Mouse (Mus musculus) fibroblast of lung, adult 2 months (primary cell): ENCODE measurements around the gene Adarb2.

Experiments
- DNase-seq: peaks from one replicate; pipeline ENCODE4 v3.0.0-alpha.2; 2011; ENCODE audit warnings: low read depth

The Adarb2 gene

GRCm38 (mm10) chr13:8487756-8488434 is 285.2 kb downstream of the Adarb2 start:
- DNase-seq = no peak

- DNase-seq = no peak
These were observed 290.7 kb downstream of the Adarb2 start for GRCm38 (mm10) chr13:8493363-8493762.

- DNase-seq = no peak
These were observed 296.9 kb downstream of the Adarb2 start for GRCm38 (mm10) chr13:8499551-8499950.

- DNase-seq = no peak
These were observed 308.6 kb downstream of the Adarb2 start for GRCm38 (mm10) chr13:8511069-8511817.

- DNase-seq = no peak
These were observed 313.5 kb downstream of the Adarb2 start for GRCm38 (mm10) chr13:8515979-8516715.

- no peak for DNase-seq
These were observed 316.5 kb downstream of the Adarb2 start for GRCm38 (mm10) chr13:8519204-8519603.

- DNase-seq = no peak
These were observed 323.3 kb downstream of the Adarb2 start for GRCm38 (mm10) chr13:8525748-8526631.

GRCm38 (mm10) chr13:8534265-8535113 is 331.8 kb downstream of the Adarb2 start:
- no peak for DNase-seq

GRCm38 (mm10) chr13:8538481-8538880 is 335.8 kb downstream of the Adarb2 start:
- DNase-seq = no peak

- no peak for DNase-seq
These were observed 336.2 kb downstream of the Adarb2 start for GRCm38 (mm10) chr13:8538896-8539295.

- DNase-seq = no peak
These were observed 340.0 kb downstream of the Adarb2 start for GRCm38 (mm10) chr13:8542684-8543083.

GRCm38 (mm10) chr13:8552242-8552641 is 349.6 kb downstream of the Adarb2 start:
- no peak for DNase-seq

GRCm38 (mm10) chr13:8557784-8558183 is 355.1 kb downstream of the Adarb2 start:
- no peak for DNase-seq

GRCm38 (mm10) chr13:8560485-8560884 is 357.8 kb downstream of the Adarb2 start:
- DNase-seq = no peak

- DNase-seq = no peak
These were observed 360.5 kb downstream of the Adarb2 start for GRCm38 (mm10) chr13:8563161-8563560.

- DNase-seq = no peak
These were observed 364.7 kb downstream of the Adarb2 start for GRCm38 (mm10) chr13:8567111-8568026.

- no peak for DNase-seq
These were observed 367.6 kb downstream of the Adarb2 start for GRCm38 (mm10) chr13:8570269-8570668.

- no peak for DNase-seq
These were observed 371.2 kb downstream of the Adarb2 start for GRCm38 (mm10) chr13:8573908-8574307.

GRCm38 (mm10) chr13:8584257-8585005 is 381.8 kb downstream of the Adarb2 start:
- DNase-seq = no peak
